Mouse (Mus musculus): ENCODE measurements around the gene Mettl21c.

- TF ChIP-seq CTCF (IDR thresholded peaks at IDR 0.05; ENCODE audit: low read depth, low read length) (no peak), POLR2A (IDR thresholded peaks at IDR 0.05; ENCODE audit: borderline replicate concordance, low read depth, low read length) (no peak)
Observed at GRCm38 (mm10) chr1:44019934-44020333, at the start of gene Mettl21c.
